Mouse (Mus musculus) intestine, postnatal 0 days (tissue): ENCODE results near the gene Cacnb4. TPM values are rescaled to one million over a fixed set of nuclear protein-coding genes. Genes with fewer than 3 reads are reported as not detected.

Experiments
- ATAC-seq: fragments of 200-750 bp; cut with Nextera tagmentation; 2 replicates; pipeline ENCODE4 v1.8.0; 2017; ENCODE audit warnings: mild to moderate bottlenecking, moderate TSS enrichment, moderate library complexity
- H3K27ac ChIP-seq: fragments of 300-500 bp; sonication (generic); 2 replicates; pipeline ENCODE4 v1.5.1; 2014; ENCODE audit warnings: mild to moderate bottlenecking, low read depth, low read length, moderate library complexity
- H3K27me3 ChIP-seq: fragments of 300-500 bp; sonication (generic); replicated peaks from 2 replicates; pipeline ENCODE4 v1.6.1; 2014; ENCODE audit warnings: low read length, mixed read lengths; ENCODE audit not compliant: control insufficient read depth, insufficient read depth
- H3K36me3 ChIP-seq: fragments of 300-500 bp; sonication (generic); 2 replicates; pipeline ENCODE4 v1.6.1; 2014; ENCODE audit warnings: mild to moderate bottlenecking, moderate library complexity; ENCODE audit not compliant: control insufficient read depth, insufficient read depth
- H3K4me1 ChIP-seq: fragments of 300-500 bp; sonication (generic); replicated peaks from 2 replicates; pipeline ENCODE4 v1.6.1; 2014; ENCODE audit warnings: antibody characterized with exemption, low read length, mixed read lengths; ENCODE audit not compliant: control insufficient read depth, insufficient read depth
- H3K4me2 ChIP-seq: fragments of 300-500 bp; sonication (generic); replicated peaks from 2 replicates; pipeline ENCODE4 v1.6.1; 2014; ENCODE audit warnings: low read depth, mild to moderate bottlenecking, moderate library complexity
- H3K4me3 ChIP-seq: fragments of 300-500 bp; sonication (generic); 2 replicates; pipeline ENCODE4 v1.5.1; 2014; ENCODE audit warnings: low read depth, low read length
- H3K9ac ChIP-seq: fragments of 300-500 bp; sonication (generic); 2 replicates; pipeline ENCODE4 v1.6.1; 2014; ENCODE audit warnings: mild to moderate bottlenecking, low read depth, low read length
- H3K9me3 ChIP-seq: fragments of 300-500 bp; sonication (generic); 2 replicates; pipeline ENCODE4 v1.6.1; 2016; ENCODE audit warnings: mixed run types; ENCODE audit not compliant: control insufficient read depth
- CTCF ChIP-seq: sonication (generic); IDR thresholded peaks from 2 replicates; pipeline ENCODE4 v1.5.1; 2016; ENCODE audit warnings: low read depth, mild to moderate bottlenecking, control low read depth, antibody characterized with exemption, moderate library complexity
- WGBS: fragments of 180-500 bp; shearing (Covaris S2); extraction: QIAGEN DNeasy Blood & Tissue Kit; methylation state at CpG from one replicate; pipeline ENCODE4 v1.1.7; 2014; 5-methylcytosine and 5-hydroxymethylcytosine counted together
- polyA plus RNA-seq: library from polyadenylated mRNA; unstranded; fragments of >200 nt; fragmentation: Nextera tagmentation; extraction: Ambion mirVana; gene quantifications from 2 replicates; pipeline ENCODE4 v1.2.1, GENCODE M21; 2015

Cacnb4 gene
- polyA plus RNA-seq: 0.50 and 0.51 TPM in 2 replicates

DNA sequence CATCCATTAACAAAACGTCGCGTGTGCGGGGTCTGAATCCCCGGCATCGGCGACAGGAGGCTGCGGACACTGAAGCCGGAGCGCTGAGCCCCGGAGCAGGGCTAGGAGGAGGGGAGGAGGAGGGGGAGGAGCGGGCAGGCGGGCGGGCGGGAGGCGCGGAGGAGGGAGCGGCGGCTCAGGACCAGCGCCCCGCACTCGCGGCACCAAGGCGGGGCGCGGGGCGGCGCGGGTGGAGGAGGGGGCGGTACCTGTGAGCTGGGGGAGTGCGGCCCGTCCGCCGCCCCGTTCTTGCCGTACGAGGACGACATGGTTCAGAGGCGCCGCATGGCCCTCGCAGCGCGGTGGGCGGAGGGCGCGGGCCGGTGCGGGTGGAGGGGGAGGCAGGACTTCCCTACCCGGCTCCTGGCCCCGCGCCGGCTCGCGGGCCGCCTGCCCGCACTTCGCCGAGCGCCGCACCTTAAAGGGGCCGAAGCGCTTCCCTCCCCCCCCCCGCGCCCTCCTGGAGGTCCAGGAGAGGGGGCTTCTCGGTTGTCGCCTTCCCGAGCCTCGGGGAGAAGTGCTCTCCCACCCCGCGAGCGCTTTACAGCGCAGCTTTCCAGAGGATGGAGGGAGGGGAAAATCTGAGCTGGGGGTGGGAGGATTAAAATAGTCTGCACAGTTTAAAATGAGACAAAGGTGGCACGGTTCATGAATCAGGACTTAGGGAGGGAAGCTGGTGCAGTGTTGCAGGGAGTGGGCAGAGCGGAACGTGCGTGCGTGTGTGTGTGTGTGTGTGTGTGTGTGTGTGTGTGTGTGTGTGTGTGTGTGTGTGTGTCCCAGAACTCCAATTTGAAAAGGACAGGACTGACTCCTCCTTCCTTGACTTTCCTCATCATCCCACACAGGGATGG is at the start of gene Cacnb4:
Gene Cacnb4, minus strand, starts transcription at position 809 of the 890 bp plus-strand sequence.
- Histone ChIP-seq H3K9me3 (no peaks in the 10 kb centered on the region), H3K4me1 (no peaks in the 10 kb centered on the region), H3K4me2 (peak within 1 kb of the TSS; percentile 97), H3K27ac (no peak within 1 kb of the TSS), H3K4me3 (peak within 1 kb of the TSS; percentile 63), H3K9ac (peak within 1 kb of the TSS; percentile 42; the same call in 1 of the 2 replicates), H3K36me3 (no peaks in the 10 kb centered on the region), H3K27me3 (peaks cover 18% of the 10 kb centered on the region)
- 1% methylated on average over 56 of the region's 77 CpGs for WGBS
- ATAC-seq: peak; percentile 47; the same call in 1 of the 2 replicates
- TF ChIP-seq CTCF: no peak

DNA sequence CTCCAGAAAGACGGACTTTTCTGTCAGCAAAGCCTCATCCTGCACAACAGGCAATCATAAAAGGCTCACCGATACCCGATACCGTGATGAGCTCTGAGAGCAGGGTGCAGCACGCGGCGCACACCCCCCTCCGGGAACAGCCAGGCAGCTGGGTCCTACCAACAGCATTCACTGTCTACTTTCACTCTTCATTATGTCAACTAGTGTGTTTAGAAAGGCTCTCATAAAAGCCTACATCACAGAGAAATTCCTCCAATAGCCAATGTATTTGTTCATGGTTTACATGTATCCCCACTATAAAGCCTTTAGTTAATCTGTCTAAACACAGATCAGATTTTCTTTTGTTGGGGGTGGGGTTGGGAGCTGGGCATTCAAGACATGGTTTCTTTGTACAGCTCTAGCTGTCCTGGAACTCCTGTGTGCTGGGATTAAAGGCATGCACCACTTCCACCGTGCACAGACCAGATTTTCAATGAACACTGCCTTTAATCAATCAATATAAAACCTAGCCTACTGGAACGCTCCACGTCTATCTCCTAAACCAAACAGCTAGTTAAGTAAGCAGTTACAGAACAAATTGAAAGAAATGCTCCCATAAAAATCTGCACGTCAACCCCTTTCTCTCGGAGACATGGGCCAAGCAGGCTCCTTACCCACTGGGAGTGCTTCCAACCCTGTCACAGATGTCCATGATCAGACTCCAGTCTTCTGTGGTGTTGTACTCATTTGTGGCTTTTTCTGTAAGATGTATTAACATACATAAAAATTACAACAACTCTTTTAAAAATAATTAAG is 43.8 kb upstream of the Cacnb4 start:
- no peak overlapping the region for H3K27ac ChIP-seq
- TF ChIP-seq CTCF: no peak
- no peak overlapping the region for H3K9ac ChIP-seq
- H3K4me1 ChIP-seq: no peaks in the 10 kb centered on the region
- ATAC-seq: no peak
- no peaks in the 10 kb centered on the region for H3K9me3 ChIP-seq
- 35% methylated on average over 13 of the region's 13 CpGs for WGBS
- peaks cover 9% of the 10 kb centered on the region; the same call in 1 of the 2 replicates for H3K36me3 ChIP-seq
- no peaks in the 10 kb centered on the region for H3K27me3 ChIP-seq
- H3K4me3 ChIP-seq: no peak overlapping the region
- no peak overlapping the region for H3K4me2 ChIP-seq

DNA sequence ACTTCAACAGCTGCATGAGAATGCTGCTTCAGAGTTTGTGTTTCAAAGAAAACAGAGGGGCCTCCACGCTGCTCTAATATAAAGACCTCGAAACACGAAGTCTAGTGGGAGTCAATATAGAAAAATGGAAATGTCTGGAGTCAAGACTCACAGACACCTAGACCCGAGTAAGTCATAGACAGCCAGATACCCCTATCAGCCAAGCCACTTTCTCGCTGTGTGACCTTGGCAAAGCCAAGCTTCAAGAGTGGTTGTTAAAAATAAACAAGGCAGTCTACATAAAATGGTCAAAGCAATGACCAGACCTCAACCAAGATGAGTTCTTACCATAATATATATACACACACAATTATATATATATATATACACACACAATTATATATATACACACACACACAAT is 40.4 kb upstream of the Cacnb4 start:
- Histone ChIP-seq H3K9ac (no peak overlapping the region), H3K4me3 (no peak overlapping the region), H3K4me1 (no peaks in the 10 kb centered on the region), H3K9me3 (no peaks in the 10 kb centered on the region), H3K36me3 (peaks cover 35% of the 10 kb centered on the region), H3K4me2 (no peak overlapping the region), H3K27ac (no peak overlapping the region), H3K27me3 (no peaks in the 10 kb centered on the region)
- no peak for TF ChIP-seq CTCF
- ATAC-seq: no peak
- WGBS: 90% methylated on average over 5 of the region's 5 CpGs

- H3K27me3 ChIP-seq: no peaks in the 10 kb centered on the region
- WGBS: 91% methylated on average over 6 of the region's 6 CpGs
- H3K9me3 ChIP-seq: no peaks in the 10 kb centered on the region
- no peak overlapping the region for H3K4me3 ChIP-seq
- ATAC-seq: no peak
- no peaks in the 10 kb centered on the region for H3K4me1 ChIP-seq
- H3K27ac ChIP-seq: no peak overlapping the region
- no peak overlapping the region for H3K9ac ChIP-seq
- H3K4me2 ChIP-seq: no peak overlapping the region
- TF ChIP-seq CTCF: no peak
- H3K36me3 ChIP-seq: peaks cover 35% of the 10 kb centered on the region
Measured at GRCm38 (mm10) chr2:52715538-52715937, 38.9 kb upstream of the Cacnb4 start.

GRCm38 (mm10) chr2:52714111-52714510 is 37.5 kb upstream of the Cacnb4 start:
- ATAC-seq: no peak
- no peak overlapping the region for H3K4me2 ChIP-seq
- no peaks in the 10 kb centered on the region for H3K4me1 ChIP-seq
- H3K27ac ChIP-seq: no peak overlapping the region
- 90% methylated on average over 4 of the region's 4 CpGs for WGBS
- no peaks in the 10 kb centered on the region for H3K27me3 ChIP-seq
- H3K9me3 ChIP-seq: no peaks in the 10 kb centered on the region
- no peak overlapping the region for H3K4me3 ChIP-seq
- TF ChIP-seq CTCF: no peak
- H3K9ac ChIP-seq: no peak overlapping the region
- H3K36me3 ChIP-seq: peaks cover 47% of the 10 kb centered on the region

GRCm38 (mm10) chr2:52710804-52711203 is 34.2 kb upstream of the Cacnb4 start:
- Histone ChIP-seq H3K4me2 (no peak overlapping the region), H3K36me3 (peaks cover 51% of the 10 kb centered on the region), H3K4me3 (no peak overlapping the region), H3K27me3 (no peaks in the 10 kb centered on the region), H3K27ac (no peak overlapping the region), H3K4me1 (no peaks in the 10 kb centered on the region), H3K9ac (no peak overlapping the region), H3K9me3 (no peaks in the 10 kb centered on the region)
- no peak for ATAC-seq
- 79% methylated on average over 2 of the region's 2 CpGs for WGBS
- no peak for TF ChIP-seq CTCF
